8 mouse cellular contexts compared by ENCODE assay signal in genomic region chr8:25353822-25354770, GRCm38 (mm10).
DNase-seq lines count a peak whose midpoint lies in the region; ATAC-seq lines count a peak whose summit lies in the region.

No protein-coding gene starts in this region.

- peak overlapping the region; percentile 78 for H3K27ac ChIP-seq in kidney, embryonic 15.5 days
- H3K27ac ChIP-seq in hindbrain, embryonic 15.5 days (replicated peaks), result 0 out of 2 replicates have a peak overlapping the region, but pooled peaks have one; percentile 23
- no peak overlapping the region for H3K27ac ChIP-seq in midbrain, embryonic 13.5 days

- peak overlapping the region; percentile 57 for H3K4me2 ChIP-seq in kidney, embryonic 15.5 days
- peak overlapping the region; percentile 41 for H3K4me2 ChIP-seq in hindbrain, embryonic 15.5 days
- peak overlapping the region; percentile 45 for H3K4me2 ChIP-seq in midbrain, embryonic 13.5 days (replicated peaks)

- no peak for DNase-seq in kidney, postnatal 25 days
- peak; percentile 63 for DNase-seq in embryo, embryonic 10 days (ENCODE audit: low spot score)
- DNase-seq in adrenal gland, adult 8-10 months, result no peak
- no peak for DNase-seq in right cerebral cortex, postnatal 4 days
- no peak for DNase-seq in layer of hippocampus, postnatal 36 days

- H3K27me3 ChIP-seq in kidney, embryonic 15.5 days, result no peaks in the 10 kb centered on the region
- H3K27me3 ChIP-seq in hindbrain, embryonic 15.5 days, result no peaks in the 10 kb centered on the region
- H3K27me3 ChIP-seq in midbrain, embryonic 13.5 days, result peaks cover 25% of the 10 kb centered on the region

- WGBS in kidney, embryonic 15.5 days, result 5% methylated on average over 27 of the region's 27 CpGs
- WGBS in hindbrain, embryonic 15.5 days, result 15% methylated on average over 27 of the region's 27 CpGs
- 9% methylated on average over 27 of the region's 27 CpGs for WGBS in midbrain, embryonic 13.5 days

- H3K9ac ChIP-seq in kidney, embryonic 15.5 days, result peak overlapping the region; percentile 29; the same call in 1 of the 2 replicates
- peak overlapping the region; percentile 9; the same call in 1 of the 2 replicates for H3K9ac ChIP-seq in hindbrain, embryonic 15.5 days
- peak overlapping the region; percentile 36 for H3K9ac ChIP-seq in midbrain, embryonic 13.5 days (replicated peaks)

- H3K4me3 ChIP-seq in kidney, embryonic 15.5 days (replicated peaks), result peak overlapping the region; percentile 24
- peak overlapping the region; percentile 8; the same call in 1 of the 2 replicates for H3K4me3 ChIP-seq in hindbrain, embryonic 15.5 days
- peak overlapping the region; percentile 20 for H3K4me3 ChIP-seq in midbrain, embryonic 13.5 days (replicated peaks)

- 0 out of 2 replicates have a peak, but pooled peaks cover 3% of the 10 kb centered on the region for H3K9me3 ChIP-seq in kidney, embryonic 15.5 days (replicated peaks)
- no peaks in the 10 kb centered on the region for H3K9me3 ChIP-seq in hindbrain, embryonic 15.5 days
- no peaks in the 10 kb centered on the region for H3K9me3 ChIP-seq in midbrain, embryonic 13.5 days

- H3K4me1 ChIP-seq in kidney, embryonic 15.5 days, result peaks cover 16% of the 10 kb centered on the region
- H3K4me1 ChIP-seq in hindbrain, embryonic 15.5 days (replicated peaks), result peaks cover 14% of the 10 kb centered on the region
- H3K4me1 ChIP-seq in midbrain, embryonic 13.5 days (replicated peaks), result peaks cover 11% of the 10 kb centered on the region

- peak; percentile 81 for ATAC-seq in kidney, embryonic 15.5 days (replicated peaks; ENCODE audit: low FRiP score)
- ATAC-seq in hindbrain, embryonic 15.5 days (ENCODE audit: low FRiP score, low read depth), result peak; percentile 23; the same call in 1 of the 2 replicates
- ATAC-seq in midbrain, embryonic 13.5 days, result no peak

- H3K36me3 ChIP-seq in kidney, embryonic 15.5 days, result no peaks in the 10 kb centered on the region
- H3K36me3 ChIP-seq in hindbrain, embryonic 15.5 days, result no peaks in the 10 kb centered on the region
- no peaks in the 10 kb centered on the region for H3K36me3 ChIP-seq in midbrain, embryonic 13.5 days
